Mouse (Mus musculus) MEL (cell line): ENCODE data around the gene Gm20388. TPM values are rescaled to one million over a fixed set of nuclear protein-coding genes. Genes with fewer than 3 reads are reported as not detected.

ENCODE experiments used
- DNase-seq: peaks from one replicate; pipeline ENCODE4 v3.0.0; 2011; ENCODE audit warnings: low read depth, low spot score
- H3K27ac ChIP-seq: 2 replicates; pipeline ENCODE4 v1.5.1; 2012; ENCODE audit warnings: low read depth, mild to moderate bottlenecking, control low read depth, low read length, moderate library complexity; ENCODE audit not compliant: control insufficient read depth
- H3K27me3 ChIP-seq, 2 experiments: fragments of 150-350 bp in 1 of 2; sonication (generic) in 1 of 2; 2 replicates each; pipeline ENCODE4 v1.6.1; 2012; ENCODE audit warnings: low read length in 2 of 2, mild to moderate bottlenecking in 2 of 2, improper control_type of control experiment in 1 of 2, moderate library complexity in 1 of 2; ENCODE audit not compliant: insufficient read depth in 2 of 2, control insufficient read depth in 1 of 2
- H3K36me3 ChIP-seq, 2 experiments: 2 replicates each; pipeline ENCODE4 v1.6.1; 2012 to 2014; ENCODE audit warnings: low read length in 2 of 2, improper control_type of control experiment in 1 of 2, inconsistent platforms in 1 of 2, mild to moderate bottlenecking in 1 of 2; ENCODE audit not compliant: insufficient read depth in 2 of 2, control insufficient read depth in 1 of 2
- H3K4me1 ChIP-seq, 2 experiments: fragments of 150-350 bp in 1 of 2; sonication (generic) in 1 of 2; 2 replicates each; pipeline ENCODE4 v1.6.1; 2012; ENCODE audit warnings: low read length in 2 of 2, improper control_type of control experiment in 1 of 2, mild to moderate bottlenecking in 1 of 2; ENCODE audit not compliant: insufficient read depth in 2 of 2, control insufficient read depth in 1 of 2
- H3K4me3 ChIP-seq, 2 experiments: fragments of 150-350 bp in 1 of 2; sonication (generic) in 1 of 2; 2 replicates each; pipeline ENCODE4 v1.5.1; 2012; ENCODE audit warnings: low read depth in 2 of 2, low read length in 2 of 2, mild to moderate bottlenecking in 2 of 2, moderate library complexity in 2 of 2, control low read depth in 1 of 2, improper control_type of control experiment in 1 of 2; ENCODE audit not compliant: control insufficient read depth in 1 of 2, insufficient read depth in 1 of 2
- H3K79me2 ChIP-seq: 2 replicates; pipeline ENCODE4 v1.6.1; 2012; ENCODE audit warnings: mild to moderate bottlenecking, low read length, moderate library complexity; ENCODE audit not compliant: control insufficient read depth, poor library complexity, insufficient read depth
- H3K9ac ChIP-seq: 2 replicates; pipeline ENCODE4 v1.6.1; 2012; ENCODE audit warnings: low read depth, mild to moderate bottlenecking, control low read depth, low read length, moderate library complexity; ENCODE audit not compliant: control insufficient read depth, poor library complexity, severe bottlenecking
- H3K9me3 ChIP-seq: fragments of 150-350 bp; sonication (generic); replicated peaks from 2 replicates; pipeline ENCODE4 v1.6.1; 2012; ENCODE audit warnings: mild to moderate bottlenecking, low read length, improper control_type of control experiment, moderate library complexity; ENCODE audit not compliant: insufficient read depth
- BHLHE40 ChIP-seq: IDR thresholded peaks from 2 replicates; pipeline ENCODE4 v1.6.1; 2012; ENCODE audit warnings: low read depth, mild to moderate bottlenecking, inconsistent platforms, low read length, improper control_type of control experiment, borderline replicate concordance
- CHD1 ChIP-seq: IDR thresholded peaks from 2 replicates; pipeline ENCODE4 v1.6.1; 2012; ENCODE audit warnings: low read depth, mild to moderate bottlenecking, inconsistent platforms, low read length, improper control_type of control experiment
- E2F4 ChIP-seq: IDR thresholded peaks from 2 replicates; pipeline ENCODE4 v1.6.1; 2011; ENCODE audit warnings: low read depth, low read length, improper control_type of control experiment, borderline replicate concordance
- ELF1 ChIP-seq: IDR thresholded peaks from 2 replicates; pipeline ENCODE4 v1.6.1; 2014; ENCODE audit warnings: low read depth, mild to moderate bottlenecking, inconsistent platforms, low read length, improper control_type of control experiment, moderate library complexity
- EP300 ChIP-seq, 2 experiments: IDR thresholded peaks; 2 replicates each; pipeline ENCODE4 v1.6.1; 2011; ENCODE audit warnings: improper control_type of control experiment in 2 of 2, low read length in 2 of 2, low read depth in 1 of 2, mild to moderate bottlenecking in 1 of 2
- GATA1 ChIP-seq: IDR thresholded peaks from 2 replicates; pipeline ENCODE4 v1.6.1; 2011; ENCODE audit warnings: low read depth, low read length, improper control_type of control experiment
- JUND ChIP-seq: IDR thresholded peaks from 2 replicates; pipeline ENCODE4 v1.6.1; 2011; ENCODE audit warnings: low read depth, mild to moderate bottlenecking, improper control_type of control experiment, low read length
- MAZ ChIP-seq: IDR thresholded peaks from 2 replicates; pipeline ENCODE4 v1.6.1; 2012; ENCODE audit warnings: low read depth, mild to moderate bottlenecking, inconsistent platforms, low read length, improper control_type of control experiment
- MEF2A ChIP-seq: IDR thresholded peaks from 2 replicates; pipeline ENCODE4 v1.6.1; 2014; ENCODE audit warnings: low read depth, mild to moderate bottlenecking, inconsistent platforms, low read length, improper control_type of control experiment; ENCODE audit not compliant: poor library complexity, insufficient replicate concordance, severe bottlenecking; ENCODE audit errors: extremely low read depth
- MXI1 ChIP-seq: IDR thresholded peaks from 2 replicates; pipeline ENCODE4 v1.6.1; 2011; ENCODE audit warnings: mild to moderate bottlenecking, low read depth, low read length, improper control_type of control experiment
- MYC ChIP-seq: IDR thresholded peaks from 2 replicates; pipeline ENCODE4 v1.6.1; 2011; ENCODE audit warnings: low read depth, mild to moderate bottlenecking, low read length, improper control_type of control experiment, moderate library complexity
- NRF1 ChIP-seq: IDR thresholded peaks from 2 replicates; pipeline ENCODE4 v1.6.1; 2014; ENCODE audit warnings: low read depth, mild to moderate bottlenecking, inconsistent platforms, low read length, improper control_type of control experiment, moderate library complexity; ENCODE audit not compliant: poor library complexity, insufficient read depth, severe bottlenecking
- POLR2AphosphoS5 ChIP-seq: IDR thresholded peaks from 2 replicates; pipeline ENCODE4 v1.6.1; 2012; ENCODE audit warnings: low read depth, borderline replicate concordance, mild to moderate bottlenecking, inconsistent platforms, low read length, moderate library complexity, mixed read lengths
- RCOR1 ChIP-seq: IDR thresholded peaks from 2 replicates; pipeline ENCODE4 v1.6.1; 2012; ENCODE audit warnings: low read depth, mild to moderate bottlenecking, inconsistent platforms, low read length, improper control_type of control experiment
- SMC3 ChIP-seq: IDR thresholded peaks from 2 replicates; pipeline ENCODE4 v1.6.1; 2011; ENCODE audit warnings: low read depth, low read length, improper control_type of control experiment
- TAL1 ChIP-seq: IDR thresholded peaks from 2 replicates; pipeline ENCODE4 v1.6.1; 2012; ENCODE audit warnings: mild to moderate bottlenecking, inconsistent platforms, low read length, moderate library complexity, mixed read lengths
- TBP ChIP-seq: IDR thresholded peaks from 2 replicates; pipeline ENCODE4 v1.8.0; 2011; ENCODE audit warnings: low read depth, low read length, improper control_type of control experiment
- UBTF ChIP-seq: IDR thresholded peaks from 2 replicates; pipeline ENCODE4 v1.6.1; 2012; ENCODE audit warnings: low read depth, mild to moderate bottlenecking, inconsistent platforms, low read length, improper control_type of control experiment, moderate library complexity, borderline replicate concordance; ENCODE audit not compliant: insufficient read depth
- ZC3H11A ChIP-seq: IDR thresholded peaks from 2 replicates; pipeline ENCODE4 v1.6.1; 2012; ENCODE audit warnings: low read depth, mild to moderate bottlenecking, inconsistent platforms, low read length, improper control_type of control experiment
- ZKSCAN1 ChIP-seq: IDR thresholded peaks from 2 replicates; pipeline ENCODE4 v1.6.1; 2012; ENCODE audit warnings: low read depth, mild to moderate bottlenecking, inconsistent platforms, low read length, improper control_type of control experiment, moderate library complexity
- polyA plus RNA-seq, 2 experiments: library from polyadenylated mRNA; stranded (reverse) in 1 of 2; unstranded in 1 of 2; fragments of >175 nt in 1 of 2; fragments of >200 nt in 1 of 2; gene quantifications; 2 replicates each; pipeline versions ENCODE4 v1.2.1 to v1.2.4; 2012; ENCODE audit warnings: low replicate concordance in 2 of 2, low read depth in 1 of 2; ENCODE audit not compliant: insufficient read length in 2 of 2, insufficient read depth in 1 of 2, missing spikeins in 1 of 2
- total RNA-seq: library from RNA; depleted of rRNA; stranded (reverse); fragments of 300-350 nt; gene quantifications from 2 replicates; pipeline ENCODE4 v1.2.3, GENCODE M21; 2012

The Gm20388 gene
- total and polyA plus RNA-seq, 3 experiments: 11.1 to 17.8 TPM; not detected in 1

- no peak overlapping the region for H3K9ac ChIP-seq
- TF ChIP-seq BHLHE40 (no peak), E2F4 (no peak), MEF2A (no peak), EP300 (IDR thresholded peaks at IDR 0.05; ENCODE audit: low read depth in 1 of 2, low read length in 2 of 2) (no peak), MAZ (no peak)
- DNase-seq: no peak
- H3K27ac ChIP-seq: no peak overlapping the region
- no peak overlapping the region for H3K4me3 ChIP-seq
- H3K36me3 ChIP-seq: no peaks in the 10 kb centered on the region
- no peaks in the 10 kb centered on the region for H3K9me3 ChIP-seq
- no peaks in the 10 kb centered on the region for H3K27me3 ChIP-seq
- H3K79me2 ChIP-seq: no peaks in the 10 kb centered on the region
- no peaks in the 10 kb centered on the region for H3K4me1 ChIP-seq
Measured at GRCm38 (mm10) chr8:123135406-123135805, 3224.8 kb downstream of the Gm20388 start.

GRCm38 (mm10) chr8:123135806-123136205 is 3225.2 kb downstream of the Gm20388 start:
- Histone ChIP-seq H3K9me3 (no peaks in the 10 kb centered on the region), H3K27me3 (no peaks in the 10 kb centered on the region), H3K4me1 (no peaks in the 10 kb centered on the region), H3K79me2 (no peaks in the 10 kb centered on the region), H3K36me3 (no peaks in the 10 kb centered on the region), H3K27ac (no peak overlapping the region), H3K4me3 (no peak overlapping the region), H3K9ac (no peak overlapping the region)
- TF ChIP-seq EP300 (IDR thresholded peaks at IDR 0.05; ENCODE audit: low read depth in 1 of 2, low read length in 2 of 2): no peak
- TF ChIP-seq UBTF: no peak
- TF ChIP-seq NRF1: no peak
- TF ChIP-seq MEF2A: no peak
- no peak for TF ChIP-seq SMC3
- TF ChIP-seq MAZ: no peak
- TF ChIP-seq POLR2AphosphoS5: no peak
- TF ChIP-seq BHLHE40: no peak
- no peak for TF ChIP-seq ZKSCAN1
- TF ChIP-seq CHD1: no peak
- no peak for TF ChIP-seq JUND
- TF ChIP-seq ELF1: no peak
- no peak for TF ChIP-seq TAL1
- no peak for TF ChIP-seq ZC3H11A
- no peak for TF ChIP-seq MYC
- TF ChIP-seq MXI1: no peak
- TF ChIP-seq TBP: no peak
- no peak for TF ChIP-seq GATA1
- TF ChIP-seq RCOR1: no peak
- DNase-seq: no peak
